Mouse (Mus musculus) liver, embryonic 15.5 days (tissue): Measurements from ENCODE around the gene Unc13a. TPM values are rescaled to one million over a fixed set of nuclear protein-coding genes. Genes with fewer than 3 reads are reported as not detected.

Source experiments
- ATAC-seq: fragments of 200-750 bp; cut with Nextera tagmentation; 2 replicates; pipeline ENCODE4 v1.8.0; 2017; ENCODE audit warnings: moderate number of reproducible peaks, mild to moderate bottlenecking, moderate library complexity; ENCODE audit not compliant: insufficient read depth
- H3K27ac ChIP-seq: fragments of 300-500 bp; sonication (generic); replicated peaks from 2 replicates; pipeline ENCODE4 v1.5.1; 2015; ENCODE audit warnings: mild to moderate bottlenecking, inconsistent platforms
- H3K27me3 ChIP-seq: fragments of 300-500 bp; sonication (generic); 2 replicates; pipeline ENCODE4 v1.6.1; 2015; ENCODE audit warnings: mild to moderate bottlenecking, inconsistent platforms
- H3K36me3 ChIP-seq: fragments of 300-500 bp; sonication (generic); replicated peaks from 2 replicates; pipeline ENCODE4 v1.6.1; 2015; ENCODE audit warnings: moderate library complexity, mild to moderate bottlenecking, inconsistent platforms
- H3K4me1 ChIP-seq: fragments of 300-500 bp; sonication (generic); replicated peaks from 2 replicates; pipeline ENCODE4 v1.6.1; 2015; ENCODE audit warnings: inconsistent platforms
- H3K4me2 ChIP-seq: fragments of 300-500 bp; sonication (generic); 2 replicates; pipeline ENCODE4 v1.6.1; 2015; ENCODE audit warnings: moderate library complexity, mild to moderate bottlenecking, inconsistent platforms
- H3K4me3 ChIP-seq: fragments of 300-500 bp; sonication (generic); replicated peaks from 2 replicates; pipeline ENCODE4 v1.5.1; 2015; ENCODE audit warnings: mild to moderate bottlenecking, inconsistent platforms
- H3K9ac ChIP-seq: fragments of 300-500 bp; sonication (generic); 2 replicates; pipeline ENCODE4 v1.6.1; 2015; ENCODE audit warnings: moderate library complexity, mild to moderate bottlenecking, inconsistent platforms
- H3K9me3 ChIP-seq: fragments of 300-500 bp; sonication (generic); replicated peaks from 2 replicates; pipeline ENCODE4 v1.6.1; 2016; ENCODE audit warnings: inconsistent platforms
- WGBS: fragments of 180-500 bp; shearing (Covaris S2); methylation state at CpG from one replicate; pipeline ENCODE4 v1.1.7; 2015; ENCODE audit warnings: mixed read lengths; ENCODE audit not compliant: insufficient replicate concordance; 5-methylcytosine and 5-hydroxymethylcytosine counted together
- polyA plus RNA-seq: library from polyadenylated mRNA; unstranded; fragments of >200 nt; fragmentation: Nextera tagmentation; extraction: Ambion mirVana; gene quantifications from 2 replicates; pipeline ENCODE4 v1.2.1, GENCODE M21; 2015

Gene Unc13a
- polyA plus RNA-seq, 1 experiment from 2014 or later = 0.20 TPM

GRCm38 (mm10) chr8:71619786-71620185 is 51.8 kb downstream of the Unc13a start:
- ATAC-seq = no peak
- no peak overlapping the region for H3K27ac ChIP-seq
- WGBS = 76% methylated on average over 2 of the region's 2 CpGs
- no peaks in the 10 kb centered on the region for H3K27me3 ChIP-seq
- peaks cover 10% of the 10 kb centered on the region; the same call in 1 of the 2 replicates for H3K9me3 ChIP-seq
- H3K4me1 ChIP-seq = no peaks in the 10 kb centered on the region
- H3K4me3 ChIP-seq = no peak overlapping the region
- H3K9ac ChIP-seq = no peak overlapping the region
- H3K4me2 ChIP-seq = no peak overlapping the region
- H3K36me3 ChIP-seq = peaks cover 95% of the 10 kb centered on the region

- Histone ChIP-seq H3K36me3 (peaks cover 52% of the 10 kb centered on the region), H3K9me3 (no peaks in the 10 kb centered on the region), H3K27me3 (no peaks in the 10 kb centered on the region), H3K4me1 (peaks cover 40% of the 10 kb centered on the region), H3K9ac (no peak overlapping the region), H3K4me2 (no peak overlapping the region; the same call in 1 of the 2 replicates), H3K4me3 (no peak overlapping the region), H3K27ac (no peak overlapping the region; the same call in 1 of the 2 replicates)
- 33% methylated on average over 4 of the region's 4 CpGs for WGBS
- no peak for ATAC-seq
Observed at GRCm38 (mm10) chr8:71613418-71613817, 58.1 kb downstream of the Unc13a start.

GRCm38 (mm10) chr8:71612141-71612540 is 59.4 kb downstream of the Unc13a start:
- Histone ChIP-seq H3K9me3 (no peaks in the 10 kb centered on the region), H3K36me3 (peaks cover 39% of the 10 kb centered on the region), H3K4me1 (peaks cover 40% of the 10 kb centered on the region), H3K27ac (peak overlapping the region; percentile 11; the same call in 1 of the 2 replicates), H3K4me2 (peak overlapping the region; percentile 99), H3K27me3 (no peaks in the 10 kb centered on the region), H3K9ac (peak overlapping the region; percentile 81), H3K4me3 (peak overlapping the region; percentile 83)
- no peak for ATAC-seq
- 37% methylated on average over 5 of the region's 5 CpGs for WGBS

GRCm38 (mm10) chr8:71610822-71611651 is 60.5 kb downstream of the Unc13a start, which contains the start of gene Colgalt1:
Gene Colgalt1, plus strand, starts transcription at chr8:71610998.
- peak within 1 kb of the TSS; percentile 83 for H3K4me3 ChIP-seq
- peak within 1 kb of the TSS; percentile 99 for H3K4me2 ChIP-seq
- H3K9me3 ChIP-seq = no peaks in the 10 kb centered on the region
- no peaks in the 10 kb centered on the region for H3K27me3 ChIP-seq
- H3K4me1 ChIP-seq = peaks cover 40% of the 10 kb centered on the region
- under 1% methylated on average over 82 of the region's 82 CpGs for WGBS
- peak; percentile 99 for ATAC-seq
- H3K36me3 ChIP-seq = peaks cover 28% of the 10 kb centered on the region
- H3K27ac ChIP-seq = peak within 1 kb of the TSS; percentile 77
- H3K9ac ChIP-seq = peak within 1 kb of the TSS; percentile 81

- no peaks in the 10 kb centered on the region for H3K36me3 ChIP-seq
- peaks cover 49% of the 10 kb centered on the region for H3K27me3 ChIP-seq
- H3K9me3 ChIP-seq = no peaks in the 10 kb centered on the region
- ATAC-seq = no peak
- no peak overlapping the region for H3K27ac ChIP-seq
- peaks cover 19% of the 10 kb centered on the region for H3K4me1 ChIP-seq
- H3K4me3 ChIP-seq = no peak overlapping the region
- H3K4me2 ChIP-seq = no peak overlapping the region
- WGBS = 54% methylated on average over 7 of the region's 7 CpGs
- no peak overlapping the region for H3K9ac ChIP-seq
Observed at GRCm38 (mm10) chr8:71604021-71604420, 67.5 kb downstream of the Unc13a start.

GRCm38 (mm10) chr8:71602666-71603334 is 68.8 kb downstream of the Unc13a start:
- WGBS = 9% methylated on average over 32 of the region's 32 CpGs

GRCm38 (mm10) chr8:71601939-71602665 is 69.5 kb downstream of the Unc13a start:
- WGBS = 3% methylated on average over 65 of the region's 65 CpGs
- Histone ChIP-seq H3K9me3 (no peaks in the 10 kb centered on the region), H3K27me3 (peaks cover 49% of the 10 kb centered on the region), H3K4me3 (peak overlapping the region; percentile 28; the same call in 1 of the 2 replicates), H3K4me1 (peaks cover 19% of the 10 kb centered on the region), H3K36me3 (no peaks in the 10 kb centered on the region), H3K27ac (no peak overlapping the region), H3K4me2 (peak overlapping the region; percentile 51), H3K9ac (no peak overlapping the region)
- 0 out of 2 replicates have a peak, but pooled peaks have one; percentile 2 for ATAC-seq

More at GRCm38 (mm10) chr8:71602666-71603334, 68.8 kb downstream of the Unc13a start:
- H3K4me1 ChIP-seq = peaks cover 19% of the 10 kb centered on the region
- no peak overlapping the region for H3K9ac ChIP-seq
- ATAC-seq = peak; percentile 59
- no peaks in the 10 kb centered on the region for H3K9me3 ChIP-seq
- H3K4me2 ChIP-seq = peak overlapping the region; percentile 51
- H3K27me3 ChIP-seq = peaks cover 49% of the 10 kb centered on the region
- H3K27ac ChIP-seq = no peak overlapping the region
- peak overlapping the region; percentile 28 for H3K4me3 ChIP-seq
- H3K36me3 ChIP-seq = no peaks in the 10 kb centered on the region

GRCm38 (mm10) chr8:71598841-71599240 is 72.7 kb downstream of the Unc13a start:
- Histone ChIP-seq H3K4me3 (no peak overlapping the region), H3K27ac (no peak overlapping the region), H3K27me3 (peaks cover 39% of the 10 kb centered on the region), H3K4me2 (no peak overlapping the region), H3K9me3 (no peaks in the 10 kb centered on the region), H3K4me1 (peaks cover 39% of the 10 kb centered on the region), H3K36me3 (no peaks in the 10 kb centered on the region; the same call in 1 of the 2 replicates), H3K9ac (no peak overlapping the region)
- ATAC-seq = no peak
- 74% methylated on average over 5 of the region's 5 CpGs for WGBS

- peaks cover 41% of the 10 kb centered on the region for H3K4me1 ChIP-seq
- peaks cover 35% of the 10 kb centered on the region for H3K27me3 ChIP-seq
- ATAC-seq = no peak
- H3K9ac ChIP-seq = no peak overlapping the region
- no peak overlapping the region for H3K4me3 ChIP-seq
- H3K4me2 ChIP-seq = no peak overlapping the region
- no peaks in the 10 kb centered on the region; the same call in 1 of the 2 replicates for H3K36me3 ChIP-seq
- H3K9me3 ChIP-seq = no peaks in the 10 kb centered on the region
- no peak overlapping the region for H3K27ac ChIP-seq
Observed at GRCm38 (mm10) chr8:71598375-71598774, 73.2 kb downstream of the Unc13a start.

GRCm38 (mm10) chr8:71597451-71597850 is 74.1 kb downstream of the Unc13a start, which contains the start of gene Fam129c:
Gene Fam129c, plus strand, starts transcription at chr8:71597648.
- no peaks in the 10 kb centered on the region; the same call in 1 of the 2 replicates for H3K36me3 ChIP-seq
- H3K4me3 ChIP-seq = no peak within 1 kb of the TSS
- no peak within 1 kb of the TSS for H3K4me2 ChIP-seq
- WGBS = 63% methylated on average over 3 of the region's 3 CpGs
- H3K27ac ChIP-seq = no peak within 1 kb of the TSS
- peaks cover 26% of the 10 kb centered on the region for H3K27me3 ChIP-seq
- ATAC-seq = no peak
- H3K9ac ChIP-seq = no peak within 1 kb of the TSS
- peaks cover 41% of the 10 kb centered on the region for H3K4me1 ChIP-seq
- H3K9me3 ChIP-seq = no peaks in the 10 kb centered on the region
